Mouse (Mus musculus) brain, embryonic 14.5 days (tissue): Measurements from ENCODE around the gene Gm128.

Experiments
- CTCF ChIP-seq: fragments of 200-500 bp; IDR thresholded peaks from 2 replicates; pipeline ENCODE4 v1.5.1; 2012; ENCODE audit warnings: inconsistent platforms, mild to moderate bottlenecking, moderate library complexity, borderline replicate concordance; ENCODE audit not compliant: insufficient read depth, insufficient read length; ENCODE audit errors: extremely low read depth
- POLR2A ChIP-seq: fragments of 200-500 bp; IDR thresholded peaks from 2 replicates; pipeline ENCODE4 v1.6.1; 2012; ENCODE audit warnings: mild to moderate bottlenecking, inconsistent platforms, borderline replicate concordance; ENCODE audit not compliant: poor library complexity, insufficient read depth, insufficient read length, severe bottlenecking; ENCODE audit errors: extremely low read depth

DNA sequence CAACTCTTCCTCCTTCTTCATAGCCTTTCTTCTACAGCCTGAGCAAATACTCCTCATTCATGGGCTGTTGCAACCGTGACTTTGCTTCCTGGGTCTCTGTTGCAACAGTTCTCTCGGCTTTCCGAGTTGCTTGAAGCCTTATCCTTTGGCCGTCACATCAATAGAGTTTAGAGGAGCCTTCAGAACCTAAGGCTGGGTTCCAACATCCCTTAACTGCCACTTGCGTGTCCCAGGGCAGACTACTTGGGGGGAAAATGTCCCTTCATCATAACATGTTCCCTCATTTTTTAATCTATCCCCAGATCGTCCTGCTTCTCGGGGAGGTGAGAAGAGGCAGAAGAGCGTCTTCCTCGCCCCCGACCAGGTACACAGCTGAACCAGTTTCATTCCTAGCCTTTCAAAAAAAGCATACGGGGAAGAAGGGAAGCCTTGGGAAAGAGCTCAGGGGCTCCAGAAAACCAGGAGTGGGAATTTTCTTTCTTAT lies 41.0 kb upstream of the Gm128 start:
- TF ChIP-seq POLR2A (no peak), CTCF (no peak)
